Mouse (Mus musculus): ENCODE results near the gene Bmp6.

Gene Bmp6

GRCm38 (mm10) chr13:38545460-38545859 is 200.6 kb downstream of the Bmp6 start:
- DNase-seq (ENCODE audit: low spot score) = no peak

- no peak for DNase-seq (ENCODE audit: low spot score)
These were observed 201.8 kb downstream of the Bmp6 start for GRCm38 (mm10) chr13:38546754-38547153.

GRCm38 (mm10) chr13:38547717-38548116 is 202.8 kb downstream of the Bmp6 start:
- DNase-seq (ENCODE audit: low spot score) = no peak

GRCm38 (mm10) chr13:38548681-38549080 is 203.8 kb downstream of the Bmp6 start:
- no peak for DNase-seq (ENCODE audit: low spot score)
